14 mouse cellular contexts compared by ENCODE assay signal in the genomic region with DNA sequence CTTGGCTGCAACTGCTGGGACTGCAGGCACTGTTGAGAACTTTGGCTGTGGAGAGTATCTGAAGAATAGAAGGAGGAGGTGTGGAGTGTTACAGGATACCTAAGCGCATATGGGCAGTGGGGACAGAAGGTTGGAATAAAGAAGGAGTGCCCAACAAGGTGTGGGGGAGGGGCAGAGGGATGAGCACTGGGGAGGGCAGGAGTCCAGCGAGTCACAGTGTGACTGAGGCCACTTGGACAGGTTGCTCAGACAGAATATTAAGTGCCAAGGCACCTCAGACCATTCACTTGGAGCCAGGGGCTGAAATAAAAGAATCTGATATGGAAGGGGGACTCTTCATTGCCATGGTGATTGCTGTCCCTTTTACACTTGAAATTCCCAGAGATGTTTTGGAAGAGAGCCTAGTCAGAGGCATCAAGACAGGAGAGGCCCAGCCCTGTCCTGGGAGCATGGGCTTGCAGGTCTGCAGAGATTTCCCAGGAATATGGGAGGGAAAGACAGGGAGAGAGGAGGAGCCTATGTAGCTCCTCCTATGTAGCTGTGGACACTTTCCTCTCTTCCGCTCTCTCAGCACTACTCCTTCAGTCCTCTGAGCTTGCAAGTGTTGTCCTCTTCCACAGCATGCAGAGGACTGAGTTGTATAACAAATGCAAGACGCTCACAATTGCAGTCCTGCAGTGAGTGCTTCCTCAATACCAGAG.
A peak's percentile ranks its signal among the peaks of the same experiment; 100 is the strongest.
DNase-seq lines count a peak whose midpoint lies in the region; ATAC-seq and TF ChIP-seq lines count a peak whose summit lies in the region.
"Had no signal": no experiment of that assay in that cellular context is flagged by ENCODE, and none has a peak within 500 bp of the region (broad histone marks: within the 10 kb centered on the region; RNA-seq: fewer than 3 reads in every experiment).

No protein-coding gene starts in this region.

- H3K27ac ChIP-seq in intestine, embryonic 15.5 days, result no peak overlapping the region
- no peak overlapping the region for H3K27ac ChIP-seq in intestine, postnatal 0 days (ENCODE audit: low read depth, low read length)
- H3K27ac ChIP-seq in forebrain, embryonic 14.5 days (ENCODE audit: low read depth, low read length), result no peak overlapping the region
- H3K27ac ChIP-seq in hindbrain, embryonic 14.5 days, result peak overlapping the region; percentile 28; the same call in 1 of the 2 replicates
- H3K27ac ChIP-seq in midbrain, embryonic 15.5 days, result no peak overlapping the region
- H3K27ac ChIP-seq: embryonic facial prominence, embryonic 13.5 days; heart, embryonic 15.5 days had no signal

- H3K36me3 ChIP-seq in intestine, embryonic 15.5 days, result no peaks in the 10 kb centered on the region
- no peaks in the 10 kb centered on the region for H3K36me3 ChIP-seq in intestine, postnatal 0 days (ENCODE audit: control insufficient read depth, insufficient read depth)
- no peaks in the 10 kb centered on the region for H3K36me3 ChIP-seq in forebrain, embryonic 14.5 days (ENCODE audit: control insufficient read depth, insufficient read depth, low read length)
- H3K36me3 ChIP-seq in hindbrain, embryonic 14.5 days (replicated peaks; ENCODE audit: control insufficient read depth, insufficient read depth), result no peaks in the 10 kb centered on the region
- H3K36me3 ChIP-seq in midbrain, embryonic 15.5 days (replicated peaks), result no peaks in the 10 kb centered on the region
- H3K36me3 ChIP-seq: embryonic facial prominence, embryonic 13.5 days; heart, embryonic 15.5 days had no signal

- no peaks in the 10 kb centered on the region for H3K9me3 ChIP-seq in intestine, embryonic 15.5 days
- no peaks in the 10 kb centered on the region for H3K9me3 ChIP-seq in intestine, postnatal 0 days (ENCODE audit: control insufficient read depth)
- H3K9me3 ChIP-seq in forebrain, embryonic 14.5 days (replicated peaks; ENCODE audit: control insufficient read depth, low read length), result no peaks in the 10 kb centered on the region
- no peaks in the 10 kb centered on the region for H3K9me3 ChIP-seq in hindbrain, embryonic 14.5 days (ENCODE audit: control insufficient read depth, low read length)
- no peaks in the 10 kb centered on the region for H3K9me3 ChIP-seq in midbrain, embryonic 15.5 days
- H3K9me3 ChIP-seq: embryonic facial prominence, embryonic 13.5 days; heart, embryonic 15.5 days had no signal

- WGBS in intestine, embryonic 15.5 days, result 73% methylated on average over 4 of the region's 4 CpGs
- 71% methylated on average over 4 of the region's 4 CpGs for WGBS in intestine, postnatal 0 days
- 68% methylated on average over 4 of the region's 4 CpGs for WGBS in forebrain, embryonic 14.5 days
- WGBS in hindbrain, embryonic 14.5 days, result 56% methylated on average over 4 of the region's 4 CpGs
- WGBS in midbrain, embryonic 15.5 days, result 59% methylated on average over 4 of the region's 4 CpGs

- H3K4me2 ChIP-seq in intestine, embryonic 15.5 days (replicated peaks), result no peak overlapping the region
- no peak overlapping the region for H3K4me2 ChIP-seq in intestine, postnatal 0 days (replicated peaks; ENCODE audit: low read depth)
- H3K4me2 ChIP-seq in forebrain, embryonic 14.5 days (ENCODE audit: low read length), result no peak overlapping the region
- no peak overlapping the region for H3K4me2 ChIP-seq in hindbrain, embryonic 14.5 days (replicated peaks)
- no peak overlapping the region for H3K4me2 ChIP-seq in midbrain, embryonic 15.5 days
- H3K4me2 ChIP-seq: embryonic facial prominence, embryonic 13.5 days; heart, embryonic 15.5 days; lung, embryonic 14.5 days had no signal

- no peak for DNase-seq in forebrain, embryonic 14.5 days (ENCODE audit: low spot score)
- no peak for DNase-seq in hindbrain, embryonic 14.5 days (ENCODE audit: low spot score)
- no peak for DNase-seq in left cerebral cortex, adult 8-10 months (ENCODE audit: low spot score in 2 of 2)
- DNase-seq in spleen, adult 12 weeks (ENCODE audit: low spot score), result no peak
- no peak for DNase-seq in natural killer cell, adult 2 months (ENCODE audit: low spot score in 2 of 2)
- DNase-seq: adrenal gland, postnatal 25 days; lung, embryonic 14.5 days; right cerebral cortex, postnatal 4 days had no signal

- H3K9ac ChIP-seq in intestine, embryonic 15.5 days, result no peak overlapping the region
- no peak overlapping the region for H3K9ac ChIP-seq in intestine, postnatal 0 days (ENCODE audit: low read depth, low read length)
- H3K9ac ChIP-seq in forebrain, embryonic 14.5 days (ENCODE audit: low read length), result no peak overlapping the region
- H3K9ac ChIP-seq in hindbrain, embryonic 14.5 days, result no peak overlapping the region
- no peak overlapping the region for H3K9ac ChIP-seq in midbrain, embryonic 15.5 days
- H3K9ac ChIP-seq: embryonic facial prominence, embryonic 13.5 days; heart, embryonic 15.5 days; lung, embryonic 14.5 days had no signal

- TF ChIP-seq CTCF in intestine, postnatal 0 days (IDR thresholded peaks at IDR 0.05; ENCODE audit: low read depth), result no peak

- H3K27me3 ChIP-seq in intestine, embryonic 15.5 days (replicated peaks), result no peaks in the 10 kb centered on the region
- H3K27me3 ChIP-seq in intestine, postnatal 0 days (replicated peaks; ENCODE audit: control insufficient read depth, insufficient read depth, low read length), result no peaks in the 10 kb centered on the region
- no peaks in the 10 kb centered on the region for H3K27me3 ChIP-seq in forebrain, embryonic 14.5 days (replicated peaks; ENCODE audit: control insufficient read depth, insufficient read depth, low read length)
- H3K27me3 ChIP-seq in hindbrain, embryonic 14.5 days (ENCODE audit: control insufficient read depth, insufficient read depth, low read length), result no peaks in the 10 kb centered on the region
- H3K27me3 ChIP-seq in midbrain, embryonic 15.5 days (replicated peaks), result no peaks in the 10 kb centered on the region
- H3K27me3 ChIP-seq: embryonic facial prominence, embryonic 13.5 days; heart, embryonic 15.5 days had no signal

- H3K4me3 ChIP-seq in intestine, embryonic 15.5 days (replicated peaks), result no peak overlapping the region
- H3K4me3 ChIP-seq in intestine, postnatal 0 days (ENCODE audit: low read depth, low read length), result no peak overlapping the region
- H3K4me3 ChIP-seq in forebrain, embryonic 14.5 days (ENCODE audit: low read depth, low read length), result no peak overlapping the region
- no peak overlapping the region for H3K4me3 ChIP-seq in hindbrain, embryonic 14.5 days (replicated peaks; ENCODE audit: low read length)
- no peak overlapping the region for H3K4me3 ChIP-seq in midbrain, embryonic 15.5 days
- H3K4me3 ChIP-seq: embryonic facial prominence, embryonic 13.5 days; heart, embryonic 15.5 days; myocyte had no signal

- ATAC-seq in intestine, embryonic 15.5 days, result 0 out of 2 replicates have a peak, but pooled peaks have one; percentile 8
- ATAC-seq in intestine, postnatal 0 days, result no peak
- peak; percentile 30 for ATAC-seq in forebrain, embryonic 14.5 days
- ATAC-seq in hindbrain, embryonic 14.5 days (ENCODE audit: low FRiP score), result peak; percentile 51; the same call in 1 of the 2 replicates
- peak; percentile 37; the same call in 1 of the 2 replicates for ATAC-seq in midbrain, embryonic 15.5 days (replicated peaks)

- H3K4me1 ChIP-seq in intestine, embryonic 15.5 days (replicated peaks), result no peaks in the 10 kb centered on the region
- H3K4me1 ChIP-seq in intestine, postnatal 0 days (replicated peaks; ENCODE audit: control insufficient read depth, insufficient read depth, low read length), result no peaks in the 10 kb centered on the region
- H3K4me1 ChIP-seq in forebrain, embryonic 14.5 days (ENCODE audit: control insufficient read depth, insufficient read depth, low read length), result peaks cover 30% of the 10 kb centered on the region
- peaks cover 10% of the 10 kb centered on the region for H3K4me1 ChIP-seq in hindbrain, embryonic 14.5 days (replicated peaks; ENCODE audit: control insufficient read depth, insufficient read depth, low read length)
- H3K4me1 ChIP-seq in midbrain, embryonic 15.5 days, result peaks cover 18% of the 10 kb centered on the region
- H3K4me1 ChIP-seq: heart, embryonic 15.5 days had no signal
